Mouse (Mus musculus): ENCODE results near the gene Wsb2.

- TF ChIP-seq POLR2A (IDR thresholded peaks at IDR 0.05; ENCODE audit: low read depth, low read length) (no peak), CTCF (conservative IDR thresholded peaks at IDR 0.05; ENCODE audit: insufficient read depth, insufficient read length, low read depth, low read length) (no peak)
These were observed 6.1 kb downstream of the Wsb2 start for GRCm38 (mm10) chr5:117363066-117363782.
